In genomic region chr1:74392446-74392994, GRCm38 (mm10) we compare ENCODE assay signal across 8 mouse cellular contexts. TPM values are rescaled to one million over a fixed set of nuclear protein-coding genes. Genes with fewer than 3 reads are reported as not detected.
DNase-seq lines count a peak whose midpoint lies in the region; ATAC-seq and TF ChIP-seq lines count a peak whose summit lies in the region.

No protein-coding gene starts in this region.

- peaks cover 38% of the 10 kb centered on the region for H3K36me3 ChIP-seq in erythroblast, embryonic 14.5 days (ENCODE audit: control insufficient read depth)
- H3K36me3 ChIP-seq in hindbrain, embryonic 12.5 days, result peaks cover 12% of the 10 kb centered on the region
- peaks cover 24% of the 10 kb centered on the region for H3K36me3 ChIP-seq in limb, embryonic 15.5 days
- H3K36me3 ChIP-seq in neural tube, embryonic 15.5 days, result peaks cover 6% of the 10 kb centered on the region

- no peak for ATAC-seq in erythroblast, adult 5-6 weeks (replicated peaks; ENCODE audit: low FRiP score, poor library complexity, severe bottlenecking)
- ATAC-seq in hindbrain, embryonic 12.5 days (ENCODE audit: low FRiP score), result peak; percentile 24
- ATAC-seq in limb, embryonic 15.5 days (ENCODE audit: insufficient number of reproducible peaks, low FRiP score, low TSS enrichment, low read depth), result no peak
- ATAC-seq in neural tube, embryonic 15.5 days (ENCODE audit: low FRiP score), result 0 out of 2 replicates have a peak, but pooled peaks have one; percentile 2
- no peak for ATAC-seq in erythroid progenitor cell, adult 5-6 weeks (replicated peaks; ENCODE audit: low FRiP score, poor library complexity, severe bottlenecking)

- peak overlapping the region; percentile 90 for H3K9ac ChIP-seq in hindbrain, embryonic 12.5 days
- peak overlapping the region; percentile 95 for H3K9ac ChIP-seq in limb, embryonic 15.5 days
- H3K9ac ChIP-seq in neural tube, embryonic 15.5 days (replicated peaks), result peak overlapping the region; percentile 70

- no peaks in the 10 kb centered on the region for H3K27me3 ChIP-seq in erythroblast, embryonic 14.5 days (ENCODE audit: control insufficient read depth)
- peaks cover 25% of the 10 kb centered on the region; the same call in 1 of the 2 replicates for H3K27me3 ChIP-seq in hindbrain, embryonic 12.5 days
- H3K27me3 ChIP-seq in limb, embryonic 15.5 days, result no peaks in the 10 kb centered on the region
- H3K27me3 ChIP-seq in neural tube, embryonic 15.5 days (replicated peaks), result peaks cover 9% of the 10 kb centered on the region

- peak overlapping the region; percentile 95 for H3K4me3 ChIP-seq in erythroblast, embryonic 14.5 days (replicated peaks)
- H3K4me3 ChIP-seq in cortical plate, adult 2 months (ENCODE audit: insufficient read depth, low read length), result peak overlapping the region; percentile 64
- H3K4me3 ChIP-seq in hindbrain, embryonic 12.5 days, result peak overlapping the region; percentile 94
- H3K4me3 ChIP-seq in limb, embryonic 15.5 days, result peak overlapping the region; percentile 95
- H3K4me3 ChIP-seq in neural tube, embryonic 15.5 days (replicated peaks), result peak overlapping the region; percentile 92

- WGBS in hindbrain, embryonic 12.5 days, result 5% methylated on average over 16 of the region's 16 CpGs
- WGBS in limb, embryonic 15.5 days, result 1% methylated on average over 16 of the region's 16 CpGs
- 4% methylated on average over 16 of the region's 16 CpGs for WGBS in neural tube, embryonic 15.5 days

- peak overlapping the region; percentile 91 for H3K27ac ChIP-seq in cortical plate, adult 2 months (ENCODE audit: insufficient read depth, low read length)
- H3K27ac ChIP-seq in hindbrain, embryonic 12.5 days, result peak overlapping the region; percentile 89
- H3K27ac ChIP-seq in limb, embryonic 15.5 days, result peak overlapping the region; percentile 99
- H3K27ac ChIP-seq in neural tube, embryonic 15.5 days (replicated peaks), result peak overlapping the region; percentile 83

- no peak for TF ChIP-seq CTCF in cortical plate, adult 2 months (IDR thresholded peaks at IDR 0.05; ENCODE audit: extremely low read depth, insufficient read depth, low read length)

- peak overlapping the region; percentile 87 for H3K4me2 ChIP-seq in hindbrain, embryonic 12.5 days (replicated peaks)
- H3K4me2 ChIP-seq in limb, embryonic 15.5 days, result peak overlapping the region; percentile 74
- peak overlapping the region; percentile 95 for H3K4me2 ChIP-seq in neural tube, embryonic 15.5 days

- H3K9me3 ChIP-seq in erythroblast, embryonic 14.5 days (ENCODE audit: control insufficient read depth, low read length), result no peaks in the 10 kb centered on the region
- H3K9me3 ChIP-seq in hindbrain, embryonic 12.5 days (replicated peaks), result no peaks in the 10 kb centered on the region
- H3K9me3 ChIP-seq in limb, embryonic 15.5 days, result no peaks in the 10 kb centered on the region
- no peaks in the 10 kb centered on the region for H3K9me3 ChIP-seq in neural tube, embryonic 15.5 days (replicated peaks)

- TF ChIP-seq POLR2A in cortical plate, adult 2 months (IDR thresholded peaks at IDR 0.05; ENCODE audit: extremely low read depth, insufficient read depth, low read length), result no peak

- no peak for DNase-seq in layer of hippocampus, adult 11-12 months (ENCODE audit: low spot score)

- H3K4me1 ChIP-seq in erythroblast, embryonic 14.5 days (ENCODE audit: control insufficient read depth), result peaks cover 83% of the 10 kb centered on the region
- no peaks in the 10 kb centered on the region for H3K4me1 ChIP-seq in cortical plate, adult 2 months (ENCODE audit: control insufficient read depth, insufficient read depth, low read length)
- peaks cover 34% of the 10 kb centered on the region for H3K4me1 ChIP-seq in hindbrain, embryonic 12.5 days
- peaks cover 66% of the 10 kb centered on the region for H3K4me1 ChIP-seq in limb, embryonic 15.5 days
- H3K4me1 ChIP-seq in neural tube, embryonic 15.5 days, result peaks cover 38% of the 10 kb centered on the region

RNA-seq across cellular contexts. Expression of gene Ctdsp1, which starts 1.2 kb away (rescaled TPM):
- 33.4 and 34.3 TPM in 2 replicates for polyA plus RNA-seq in erythroblast, embryonic 14.5 days (2012)
- total RNA-seq in erythroblast, adult 5-6 weeks (2015; ENCODE audit: low replicate concordance), result 30.7 and 40.5 TPM in 2 replicates
- 10.5 and 22.8 TPM in 2 replicates for total RNA-seq in erythroblast, adult 5-6 weeks (2017; ENCODE audit: low replicate concordance)
- 25.4 and 26.8 TPM in 2 replicates for polyA plus RNA-seq in cortical plate, adult 2 months (2012; rRNA removed)
- 38.8 and 39.2 TPM in 2 replicates for polyA plus RNA-seq in hindbrain, embryonic 12.5 days (2016; fragmentation: Nextera tagmentation; extraction: Ambion mirVana)
- 82.4 and 85.4 TPM in 2 replicates for polyA plus RNA-seq in limb, embryonic 15.5 days (2015; fragmentation: Nextera tagmentation; extraction: Ambion mirVana)
- 16.8 and 30.2 TPM in 2 replicates for polyA plus RNA-seq in neural tube, embryonic 15.5 days (2015; fragmentation: Nextera tagmentation; extraction: Ambion mirVana)
- 64.5 and 65.0 TPM in 2 replicates for total RNA-seq in erythroid progenitor cell, adult 5-6 weeks (2015; ENCODE audit: low replicate concordance)
- total RNA-seq in erythroid progenitor cell, adult 5-6 weeks (2017; ENCODE audit: low replicate concordance), result 18.5 and 26.8 TPM in 2 replicates

RNA-seq across cellular contexts. Expression of gene Vil1, which starts 16.7 kb away (rescaled TPM):
- polyA plus RNA-seq in erythroblast, embryonic 14.5 days (2012), result not detected in 2 replicates
- not detected in 2 replicates for total RNA-seq in erythroblast, adult 5-6 weeks (2015; ENCODE audit: low replicate concordance)
- total RNA-seq in erythroblast, adult 5-6 weeks (2017; ENCODE audit: low replicate concordance), result not detected in 2 replicates
- 0.56 and 0.66 TPM in 2 replicates for polyA plus RNA-seq in cortical plate, adult 2 months (2012; rRNA removed)
- 0.09 and 0.14 TPM in 2 replicates for polyA plus RNA-seq in hindbrain, embryonic 12.5 days (2016; fragmentation: Nextera tagmentation; extraction: Ambion mirVana)
- 0.15 and 0.20 TPM in 2 replicates for polyA plus RNA-seq in limb, embryonic 15.5 days (2015; fragmentation: Nextera tagmentation; extraction: Ambion mirVana)
- 0.33 and 5.9 TPM in 2 replicates for polyA plus RNA-seq in neural tube, embryonic 15.5 days (2015; fragmentation: Nextera tagmentation; extraction: Ambion mirVana)
- total RNA-seq in erythroid progenitor cell, adult 5-6 weeks (2015; ENCODE audit: low replicate concordance), result not detected in 2 replicates
- total RNA-seq in erythroid progenitor cell, adult 5-6 weeks (2017; ENCODE audit: low replicate concordance), result 0.64 TPM in 1 of 2 replicates, not detected in the other

RNA-seq across cellular contexts. Expression of gene Slc11a1, which starts 17.5 kb away (rescaled TPM):
- 0.93 and 1.4 TPM in 2 replicates for polyA plus RNA-seq in erythroblast, embryonic 14.5 days (2012)
- total RNA-seq in erythroblast, adult 5-6 weeks (2015; ENCODE audit: low replicate concordance), result 20.2 and 37.0 TPM in 2 replicates
- total RNA-seq in erythroblast, adult 5-6 weeks (2017; ENCODE audit: low replicate concordance), result 3.0 and 12.7 TPM in 2 replicates
- 7.6 and 8.9 TPM in 2 replicates for polyA plus RNA-seq in cortical plate, adult 2 months (2012; rRNA removed)
- 2.0 and 2.2 TPM in 2 replicates for polyA plus RNA-seq in hindbrain, embryonic 12.5 days (2016; fragmentation: Nextera tagmentation; extraction: Ambion mirVana)
- 3.4 and 4.4 TPM in 2 replicates for polyA plus RNA-seq in limb, embryonic 15.5 days (2015; fragmentation: Nextera tagmentation; extraction: Ambion mirVana)
- 2.3 and 3.5 TPM in 2 replicates for polyA plus RNA-seq in neural tube, embryonic 15.5 days (2015; fragmentation: Nextera tagmentation; extraction: Ambion mirVana)
- total RNA-seq in erythroid progenitor cell, adult 5-6 weeks (2015; ENCODE audit: low replicate concordance), result 7.5 and 9.0 TPM in 2 replicates
- 12.5 and 19.4 TPM in 2 replicates for total RNA-seq in erythroid progenitor cell, adult 5-6 weeks (2017; ENCODE audit: low replicate concordance)

RNA-seq across cellular contexts. Expression of gene Catip, which starts 30.6 kb away (rescaled TPM):
- not detected in 2 replicates for polyA plus RNA-seq in erythroblast, embryonic 14.5 days (2012)
- total RNA-seq in erythroblast, adult 5-6 weeks (2015; ENCODE audit: low replicate concordance), result not detected in 2 replicates
- not detected in 2 replicates for total RNA-seq in erythroblast, adult 5-6 weeks (2017; ENCODE audit: low replicate concordance)
- 4.6 and 5.1 TPM in 2 replicates for polyA plus RNA-seq in cortical plate, adult 2 months (2012; rRNA removed)
- polyA plus RNA-seq in hindbrain, embryonic 12.5 days (2016; fragmentation: Nextera tagmentation; extraction: Ambion mirVana), result 1.4 and 1.5 TPM in 2 replicates
- polyA plus RNA-seq in limb, embryonic 15.5 days (2015; fragmentation: Nextera tagmentation; extraction: Ambion mirVana), result 1.6 and 2.0 TPM in 2 replicates
- 1.1 and 1.4 TPM in 2 replicates for polyA plus RNA-seq in neural tube, embryonic 15.5 days (2015; fragmentation: Nextera tagmentation; extraction: Ambion mirVana)
- not detected in 2 replicates for total RNA-seq in erythroid progenitor cell, adult 5-6 weeks (2015; ENCODE audit: low replicate concordance)
- not detected in 2 replicates for total RNA-seq in erythroid progenitor cell, adult 5-6 weeks (2017; ENCODE audit: low replicate concordance)

Comparison
In these comparisons a context has a peak if more than half of its experiments do, and no peak if none do; other contexts are left out.
1. ATAC-seq: peak in hindbrain, embryonic 12.5 days (single experiment) and neural tube, embryonic 15.5 days (single experiment); none in erythroblast, adult 5-6 weeks (single experiment), limb, embryonic 15.5 days (single experiment) and erythroid progenitor cell, adult 5-6 weeks (single experiment).
2. Peak in every context shown above with its lines, with median percentiles within 50 percentile points of each other: H3K4me3 ChIP-seq, H3K27ac ChIP-seq, H3K4me2 ChIP-seq and H3K9ac ChIP-seq.